Mouse (Mus musculus): Measurements from ENCODE around the gene Itgb1bp2.

DNA sequence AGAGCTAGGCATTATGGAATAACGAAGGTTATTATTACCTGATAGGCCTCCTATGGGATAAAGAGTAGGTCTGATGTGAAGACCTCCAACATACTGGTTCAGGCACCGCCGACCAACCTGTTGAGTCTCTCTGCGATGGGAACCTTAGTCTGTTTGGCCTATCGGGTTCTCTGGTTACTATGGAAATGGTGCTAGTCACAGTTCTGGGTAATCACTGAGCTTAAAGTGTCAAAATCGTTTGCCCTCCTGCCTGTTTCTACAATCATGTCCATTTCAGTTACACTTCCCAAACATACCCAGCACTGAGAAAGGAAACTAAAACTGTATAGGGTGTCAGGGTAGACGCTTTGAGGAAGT lies 20.1 kb upstream of the Itgb1bp2 start:
- TF ChIP-seq CTCF (IDR thresholded peaks at IDR 0.05; ENCODE audit: control insufficient read depth, insufficient read depth, insufficient read length) (no peak), MAX (IDR thresholded peaks at IDR 0.05) (no peak), CEBPB (IDR thresholded peaks at IDR 0.05; ENCODE audit: low read depth) (no peak), USF1 (IDR thresholded peaks at IDR 0.05; ENCODE audit: low read depth) (no peak), MYOD1 (IDR thresholded peaks at IDR 0.05; ENCODE audit: control insufficient read depth, insufficient read length, low read depth) (no peak), MYOG (IDR thresholded peaks at IDR 0.05; ENCODE audit: control insufficient read depth, extremely low read depth, insufficient read length) (no peak), FOSL1 (IDR thresholded peaks at IDR 0.05; ENCODE audit: insufficient read depth, low read length, poor library complexity, severe bottlenecking) (no peak)

Data from C2C12 (cell line).